Mouse (Mus musculus) G1E (cell line): ENCODE measurements around the gene Rbm7.

Source experiments
- CTCF ChIP-seq: IDR thresholded peaks from 2 replicates; pipeline ENCODE4 v1.5.1; 2012; ENCODE audit warnings: low read depth, low read length, inconsistent platforms, mixed read lengths
- GATA1 ChIP-seq: IDR thresholded peaks from 2 replicates; pipeline ENCODE4 v1.6.1; 2012; ENCODE audit warnings: borderline replicate concordance, low read length, inconsistent platforms, mixed read lengths
- GATA2 ChIP-seq: IDR thresholded peaks from 2 replicates; pipeline ENCODE4 v1.6.1; 2012; ENCODE audit warnings: low read depth, low read length, inconsistent platforms, borderline replicate concordance
- POLR2AphosphoS5 ChIP-seq: IDR thresholded peaks from 2 replicates; pipeline ENCODE4 v1.6.1; 2012; ENCODE audit warnings: low read depth, low read length, inconsistent platforms; ENCODE audit not compliant: insufficient replicate concordance
- TAL1 ChIP-seq: conservative IDR thresholded peaks from 2 replicates; pipeline ENCODE4 v1.6.1; 2012; ENCODE audit warnings: low read depth, low read length, inconsistent platforms, mixed read lengths

- no peak for TF ChIP-seq CTCF
- no peak for TF ChIP-seq GATA1
- TF ChIP-seq POLR2AphosphoS5, result no peak
- no peak for TF ChIP-seq TAL1
- no peak for TF ChIP-seq GATA2
These were observed 45.0 kb downstream of the Rbm7 start for GRCm38 (mm10) chr9:48450066-48450465.
